In genomic region chr10:99577041-99577681, GRCm38 (mm10) we compare ENCODE assay signal across 8 mouse cellular contexts.
DNase-seq lines count a peak whose midpoint lies in the region; ATAC-seq and TF ChIP-seq lines count a peak whose summit lies in the region.

No protein-coding gene starts in this region.

- ATAC-seq in embryonic facial prominence, embryonic 14.5 days (ENCODE audit: low read depth) = peak; percentile 39
- ATAC-seq in intestine, postnatal 0 days = no peak
- ATAC-seq in liver, postnatal 0 days = no peak
- peak; percentile 95 for ATAC-seq in neutrophil, adult 5-6 weeks (ENCODE audit: extremely low read depth, insufficient number of reproducible peaks, low FRiP score, poor library complexity, severe bottlenecking)

- intact Hi-C loops in gastrocnemius, postnatal 36 days (cut with DNase I) = loop anchor here (2.0 to 5.0 kb wide), 2 partner anchors 40 to 414 kb away; no protein-coding TSS in a partner anchor

- H3K27me3 ChIP-seq in C2C12 (ENCODE audit: control insufficient read depth, insufficient read depth, insufficient read length) = no peaks in the 10 kb centered on the region
- no peaks in the 10 kb centered on the region for H3K27me3 ChIP-seq in embryonic facial prominence, embryonic 14.5 days (replicated peaks; ENCODE audit: control insufficient read depth, insufficient read depth, low read length)
- H3K27me3 ChIP-seq in intestine, postnatal 0 days (replicated peaks; ENCODE audit: control insufficient read depth, insufficient read depth, low read length) = no peaks in the 10 kb centered on the region
- H3K27me3 ChIP-seq in liver, postnatal 0 days (ENCODE audit: insufficient read depth, low read length) = no peaks in the 10 kb centered on the region

- TF ChIP-seq POLR2A in bone marrow, adult 2 months (IDR thresholded peaks at IDR 0.05; ENCODE audit: borderline replicate concordance, control insufficient read depth, low read depth, low read length) = no peak

- no peak for TF ChIP-seq EP300 in liver, postnatal 0 days (IDR thresholded peaks at IDR 0.05; ENCODE audit: low read depth)

- H3K9ac ChIP-seq in embryonic facial prominence, embryonic 14.5 days (ENCODE audit: low read depth, low read length) = no peak overlapping the region
- H3K9ac ChIP-seq in intestine, postnatal 0 days (ENCODE audit: low read depth, low read length) = no peak overlapping the region
- H3K9ac ChIP-seq in liver, postnatal 0 days (replicated peaks) = no peak overlapping the region

- WGBS in bone marrow, adult 2 months = 25% methylated on average over 12 of the region's 12 CpGs
- WGBS in embryonic facial prominence, embryonic 14.5 days = 20% methylated on average over 12 of the region's 12 CpGs
- WGBS in intestine, postnatal 0 days = 26% methylated on average over 12 of the region's 12 CpGs
- 23% methylated on average over 12 of the region's 12 CpGs for WGBS in liver, postnatal 0 days (ENCODE audit: insufficient replicate concordance)

- no peaks in the 10 kb centered on the region for H3K79me3 ChIP-seq in C2C12 (ENCODE audit: low read depth)

- H3K4me1 ChIP-seq in bone marrow, adult 2 months (ENCODE audit: control insufficient read depth, insufficient read depth, low read length) = no peaks in the 10 kb centered on the region
- no peaks in the 10 kb centered on the region for H3K4me1 ChIP-seq in embryonic facial prominence, embryonic 14.5 days (ENCODE audit: control insufficient read depth, insufficient read depth, low read length)
- H3K4me1 ChIP-seq in intestine, postnatal 0 days (replicated peaks; ENCODE audit: control insufficient read depth, insufficient read depth, low read length) = no peaks in the 10 kb centered on the region
- peaks cover 4% of the 10 kb centered on the region; the same call in 1 of the 2 replicates for H3K4me1 ChIP-seq in liver, postnatal 0 days (ENCODE audit: insufficient read depth)

- H3K36me3 ChIP-seq in C2C12 (ENCODE audit: control insufficient read depth, insufficient read depth) = no peaks in the 10 kb centered on the region
- no peaks in the 10 kb centered on the region for H3K36me3 ChIP-seq in embryonic facial prominence, embryonic 14.5 days (ENCODE audit: control insufficient read depth, insufficient read depth, low read length)
- no peaks in the 10 kb centered on the region for H3K36me3 ChIP-seq in intestine, postnatal 0 days (ENCODE audit: control insufficient read depth, insufficient read depth)
- H3K36me3 ChIP-seq in liver, postnatal 0 days (replicated peaks; ENCODE audit: insufficient read depth, low read length) = no peaks in the 10 kb centered on the region

- H3K9me3 ChIP-seq in embryonic facial prominence, embryonic 14.5 days (ENCODE audit: control insufficient read depth, low read length) = no peaks in the 10 kb centered on the region
- H3K9me3 ChIP-seq in intestine, postnatal 0 days (ENCODE audit: control insufficient read depth) = no peaks in the 10 kb centered on the region
- H3K9me3 ChIP-seq in liver, postnatal 0 days (ENCODE audit: low read length) = no peaks in the 10 kb centered on the region

- peak; percentile 65 for DNase-seq in gastrocnemius, adult 18-20 months (ENCODE audit: low spot score)
- no peak for DNase-seq in gastrocnemius, postnatal 36 days
- DNase-seq in embryonic facial prominence, embryonic 14.5 days (ENCODE audit: low spot score) = peak; percentile 80
- DNase-seq in liver, postnatal 0 days = peak; percentile 48

- no peak overlapping the region for H3ac ChIP-seq in C2C12 (ENCODE audit: control insufficient read depth, insufficient read length, low read depth)

- no peak overlapping the region for H3K4me3 ChIP-seq in C2C12 (ENCODE audit: insufficient read depth, poor library complexity, severe bottlenecking)
- no peak overlapping the region for H3K4me3 ChIP-seq in bone marrow, adult 2 months (replicated peaks; ENCODE audit: control insufficient read depth, low read depth, low read length)
- no peak overlapping the region for H3K4me3 ChIP-seq in embryonic facial prominence, embryonic 14.5 days (ENCODE audit: low read depth, low read length)
- H3K4me3 ChIP-seq in intestine, postnatal 0 days (ENCODE audit: low read depth, low read length) = no peak overlapping the region
- H3K4me3 ChIP-seq in liver, postnatal 0 days (ENCODE audit: low read depth, low read length) = no peak overlapping the region

- H3K79me2 ChIP-seq in C2C12 (ENCODE audit: control insufficient read depth, insufficient read depth) = no peaks in the 10 kb centered on the region

- no peak overlapping the region for H3K4me2 ChIP-seq in embryonic facial prominence, embryonic 14.5 days (ENCODE audit: low read depth, low read length)
- H3K4me2 ChIP-seq in intestine, postnatal 0 days (replicated peaks; ENCODE audit: low read depth) = no peak overlapping the region
- H3K4me2 ChIP-seq in liver, postnatal 0 days (ENCODE audit: low read depth, low read length) = no peak overlapping the region

- no peak overlapping the region for H3K27ac ChIP-seq in bone marrow, adult 2 months (ENCODE audit: control insufficient read depth, insufficient read depth, low read depth, low read length, poor library complexity)
- H3K27ac ChIP-seq in embryonic facial prominence, embryonic 14.5 days (replicated peaks; ENCODE audit: low read depth, low read length) = no peak overlapping the region
- H3K27ac ChIP-seq in intestine, postnatal 0 days (ENCODE audit: low read depth, low read length) = no peak overlapping the region
- H3K27ac ChIP-seq in liver, postnatal 0 days (ENCODE audit: low read depth) = no peak overlapping the region

- TF ChIP-seq CTCF in C2C12 (IDR thresholded peaks at IDR 0.05; ENCODE audit: control insufficient read depth, insufficient read depth, insufficient read length) = peak; percentile 48
- TF ChIP-seq CTCF in bone marrow, adult 2 months (IDR thresholded peaks at IDR 0.05; ENCODE audit: control insufficient read depth, insufficient read depth, low read length) = peak; percentile 81
- TF ChIP-seq CTCF in intestine, postnatal 0 days (IDR thresholded peaks at IDR 0.05; ENCODE audit: low read depth) = peak; percentile 92
- TF ChIP-seq CTCF in liver, postnatal 0 days (IDR thresholded peaks at IDR 0.05; ENCODE audit: low read depth) = peak; percentile 90

TF ChIP-seq in C2C12, 6 proteins besides CTCF, POLR2A, EP300 and RAD21:
- TF ChIP-seq MYOD1 (IDR thresholded peaks at IDR 0.05; ENCODE audit: control insufficient read depth, insufficient read length, low read depth) = no peak
- TF ChIP-seq MYOG (IDR thresholded peaks at IDR 0.05; ENCODE audit: control insufficient read depth, extremely low read depth, insufficient read length) = no peak
- no peak for TF ChIP-seq USF1 (IDR thresholded peaks at IDR 0.05; ENCODE audit: low read depth)
- no peak for TF ChIP-seq CEBPB (IDR thresholded peaks at IDR 0.05; ENCODE audit: low read depth)
- no peak for TF ChIP-seq FOSL1 (IDR thresholded peaks at IDR 0.05; ENCODE audit: insufficient read depth, low read length, poor library complexity, severe bottlenecking)
- no peak for TF ChIP-seq MAX (IDR thresholded peaks at IDR 0.05)

Comparison
In these comparisons a context has a peak if more than half of its experiments do, and no peak if none do; other contexts are left out.
1. DNase-seq: peak in gastrocnemius, adult 18-20 months (single experiment), embryonic facial prominence, embryonic 14.5 days (single experiment) and liver, postnatal 0 days (single experiment); none in gastrocnemius, postnatal 36 days (0 of 2).
2. ATAC-seq: peak in embryonic facial prominence, embryonic 14.5 days (single experiment) and neutrophil, adult 5-6 weeks (single experiment); none in intestine, postnatal 0 days (single experiment) and liver, postnatal 0 days (single experiment).
3. Peak in every context shown above with its lines, with median percentiles within 50 percentile points of each other: CTCF ChIP-seq.